Mouse (Mus musculus) forebrain, embryonic 14.5 days (tissue): ENCODE data around the gene Prf1. TPM values are rescaled to one million over a fixed set of nuclear protein-coding genes. Genes with fewer than 3 reads are reported as not detected.
A peak's percentile ranks its signal among the peaks of the same experiment; 100 is the strongest.

Experiments
- ATAC-seq: fragments of 200-750 bp; cut with Nextera tagmentation; 2 replicates; pipeline ENCODE4 v1.8.0; 2017; ENCODE audit warnings: mild to moderate bottlenecking, moderate library complexity
- DNase-seq: peaks from one replicate; pipeline ENCODE4 v3.0.0-alpha.2; 2015; ENCODE audit warnings: low spot score
- H3K27ac ChIP-seq: fragments of 300-500 bp; sonication (generic); 2 replicates; pipeline ENCODE4 v1.5.1; 2014; ENCODE audit warnings: low read depth, mild to moderate bottlenecking, control low read depth, low read length, moderate library complexity
- H3K27me3 ChIP-seq: fragments of 300-500 bp; sonication (generic); replicated peaks from 2 replicates; pipeline ENCODE4 v1.6.1; 2014; ENCODE audit warnings: low read length, control low read depth, mixed read lengths; ENCODE audit not compliant: control insufficient read depth, insufficient read depth
- H3K36me3 ChIP-seq: fragments of 300-500 bp; sonication (generic); 2 replicates; pipeline ENCODE4 v1.6.1; 2014; ENCODE audit warnings: low read length, control low read depth; ENCODE audit not compliant: control insufficient read depth, insufficient read depth
- H3K4me1 ChIP-seq: fragments of 300-500 bp; sonication (generic); 2 replicates; pipeline ENCODE4 v1.6.1; 2014; ENCODE audit warnings: antibody characterized with exemption, low read length, control low read depth; ENCODE audit not compliant: control insufficient read depth, insufficient read depth
- H3K4me2 ChIP-seq: fragments of 300-500 bp; sonication (generic); 2 replicates; pipeline ENCODE4 v1.6.1; 2014; ENCODE audit warnings: mild to moderate bottlenecking, control low read depth, low read length
- H3K4me3 ChIP-seq: fragments of 300-500 bp; sonication (generic); 2 replicates; pipeline ENCODE4 v1.5.1; 2014; ENCODE audit warnings: low read depth, low read length, control low read depth
- H3K9ac ChIP-seq: fragments of 300-500 bp; sonication (generic); 2 replicates; pipeline ENCODE4 v1.6.1; 2014; ENCODE audit warnings: mild to moderate bottlenecking, low read length, control low read depth, moderate library complexity
- H3K9me3 ChIP-seq: fragments of 300-500 bp; sonication (generic); replicated peaks from 2 replicates; pipeline ENCODE4 v1.6.1; 2016; ENCODE audit warnings: low read length, control low read depth, mixed read lengths; ENCODE audit not compliant: control insufficient read depth
- WGBS: fragments of 180-500 bp; shearing (Covaris S2); extraction: QIAGEN DNeasy Blood & Tissue Kit; methylation state at CpG from one replicate; pipeline ENCODE4 v1.1.7; 2014; 5-methylcytosine and 5-hydroxymethylcytosine counted together
- polyA plus RNA-seq: library from polyadenylated mRNA; unstranded; fragments of >200 nt; fragmentation: Nextera tagmentation; extraction: Ambion mirVana; gene quantifications from 2 replicates; pipeline ENCODE4 v1.2.1, GENCODE M21; 2014

The Prf1 gene
- polyA plus RNA-seq, 1 experiment from 2014 or later, result not detected

GRCm38 (mm10) chr10:61324717-61325116 lies 27.1 kb downstream of the Prf1 start:
- ATAC-seq (no peak), DNase-seq (no peak)
- Histone ChIP-seq H3K27me3 (no peaks in the 10 kb centered on the region), H3K27ac (no peak overlapping the region), H3K4me3 (no peak overlapping the region), H3K4me1 (no peaks in the 10 kb centered on the region; the same call in 1 of the 2 replicates), H3K4me2 (no peak overlapping the region), H3K36me3 (no peaks in the 10 kb centered on the region), H3K9me3 (no peaks in the 10 kb centered on the region), H3K9ac (no peak overlapping the region)
- 84% methylated on average over 8 of the region's 8 CpGs for WGBS

- Histone ChIP-seq H3K9ac (no peak overlapping the region), H3K36me3 (no peaks in the 10 kb centered on the region), H3K27me3 (no peaks in the 10 kb centered on the region), H3K27ac (no peak overlapping the region), H3K4me3 (no peak overlapping the region), H3K9me3 (no peaks in the 10 kb centered on the region), H3K4me2 (no peak overlapping the region), H3K4me1 (no peaks in the 10 kb centered on the region; the same call in 1 of the 2 replicates)
- DNase-seq (no peak), ATAC-seq (no peak)
- 26% methylated on average over 9 of the region's 9 CpGs for WGBS
Measured at GRCm38 (mm10) chr10:61325782-61326328, 28.2 kb downstream of the Prf1 start.

- Histone ChIP-seq H3K9me3 (no peaks in the 10 kb centered on the region), H3K9ac (no peak overlapping the region), H3K4me1 (no peaks in the 10 kb centered on the region; the same call in 1 of the 2 replicates), H3K4me3 (no peak overlapping the region), H3K27ac (no peak overlapping the region), H3K4me2 (no peak overlapping the region), H3K36me3 (no peaks in the 10 kb centered on the region), H3K27me3 (no peaks in the 10 kb centered on the region)
- DNase-seq (no peak), ATAC-seq (no peak)
- 84% methylated on average over 10 of the region's 10 CpGs for WGBS
Measured at GRCm38 (mm10) chr10:61327545-61327944, 29.9 kb downstream of the Prf1 start.

GRCm38 (mm10) chr10:61328927-61329326 lies 31.3 kb downstream of the Prf1 start:
- Histone ChIP-seq H3K4me1 (no peaks in the 10 kb centered on the region; the same call in 1 of the 2 replicates), H3K4me2 (no peak overlapping the region), H3K9me3 (no peaks in the 10 kb centered on the region), H3K27ac (no peak overlapping the region), H3K27me3 (no peaks in the 10 kb centered on the region), H3K4me3 (no peak overlapping the region), H3K9ac (no peak overlapping the region), H3K36me3 (no peaks in the 10 kb centered on the region)
- no peak for DNase-seq
- ATAC-seq, result no peak
- WGBS, result 59% methylated on average over 7 of the region's 7 CpGs

GRCm38 (mm10) chr10:61331046-61331445 lies 33.4 kb downstream of the Prf1 start:
- no peaks in the 10 kb centered on the region for H3K9me3 ChIP-seq
- 81% methylated on average over 5 of the region's 5 CpGs for WGBS
- H3K27ac ChIP-seq, result peak overlapping the region; percentile 44; the same call in 1 of the 2 replicates
- DNase-seq, result peak; percentile 74
- no peak overlapping the region for H3K9ac ChIP-seq
- peak; percentile 81; the same call in 1 of the 2 replicates for ATAC-seq
- no peak overlapping the region for H3K4me2 ChIP-seq
- H3K4me3 ChIP-seq, result no peak overlapping the region
- H3K4me1 ChIP-seq, result no peaks in the 10 kb centered on the region; the same call in 1 of the 2 replicates
- H3K27me3 ChIP-seq, result no peaks in the 10 kb centered on the region
- H3K36me3 ChIP-seq, result no peaks in the 10 kb centered on the region

GRCm38 (mm10) chr10:61334545-61334944 lies 36.9 kb downstream of the Prf1 start:
- ATAC-seq (no peak), DNase-seq (no peak)
- WGBS, result 79% methylated on average over 7 of the region's 7 CpGs
- no peaks in the 10 kb centered on the region for H3K27me3 ChIP-seq
- no peaks in the 10 kb centered on the region for H3K4me1 ChIP-seq
- H3K9me3 ChIP-seq, result no peaks in the 10 kb centered on the region
- no peak overlapping the region for H3K27ac ChIP-seq
- no peak overlapping the region for H3K4me2 ChIP-seq
- H3K36me3 ChIP-seq, result no peaks in the 10 kb centered on the region
- no peak overlapping the region for H3K4me3 ChIP-seq
- no peak overlapping the region for H3K9ac ChIP-seq

GRCm38 (mm10) chr10:61336137-61336536 lies 38.5 kb downstream of the Prf1 start:
- WGBS, result 22% methylated on average over 6 of the region's 6 CpGs
- peak; percentile 93 for DNase-seq
- no peaks in the 10 kb centered on the region for H3K36me3 ChIP-seq
- no peak overlapping the region for H3K27ac ChIP-seq
- H3K9ac ChIP-seq, result no peak overlapping the region
- H3K9me3 ChIP-seq, result no peaks in the 10 kb centered on the region
- H3K4me1 ChIP-seq, result no peaks in the 10 kb centered on the region
- H3K27me3 ChIP-seq, result no peaks in the 10 kb centered on the region
- no peak overlapping the region for H3K4me3 ChIP-seq
- no peak overlapping the region for H3K4me2 ChIP-seq
- ATAC-seq, result peak; percentile 47

GRCm38 (mm10) chr10:61336592-61336991 lies 39.0 kb downstream of the Prf1 start:
- no peak overlapping the region for H3K4me2 ChIP-seq
- no peaks in the 10 kb centered on the region for H3K9me3 ChIP-seq
- DNase-seq (no peak), ATAC-seq (no peak)
- 80% methylated on average over 5 of the region's 5 CpGs for WGBS
- H3K36me3 ChIP-seq, result no peaks in the 10 kb centered on the region
- H3K27me3 ChIP-seq, result no peaks in the 10 kb centered on the region
- H3K4me1 ChIP-seq, result no peaks in the 10 kb centered on the region
- no peak overlapping the region for H3K9ac ChIP-seq
- no peak overlapping the region for H3K4me3 ChIP-seq
- no peak overlapping the region for H3K27ac ChIP-seq

- Histone ChIP-seq H3K27me3 (no peaks in the 10 kb centered on the region), H3K9me3 (no peaks in the 10 kb centered on the region), H3K4me1 (no peaks in the 10 kb centered on the region), H3K4me3 (no peak overlapping the region), H3K27ac (no peak overlapping the region), H3K36me3 (no peaks in the 10 kb centered on the region), H3K9ac (no peak overlapping the region), H3K4me2 (no peak overlapping the region)
- ATAC-seq, result no peak
- DNase-seq, result no peak
- 86% methylated on average over 11 of the region's 11 CpGs for WGBS
Measured at GRCm38 (mm10) chr10:61337665-61338064, 40.0 kb downstream of the Prf1 start.
